Mouse (Mus musculus) erythroblast, embryonic 14.5 days (primary cell): ENCODE data around the gene Taf1.

Source experiments
- GATA1 ChIP-seq: IDR thresholded peaks from 2 replicates; pipeline ENCODE4 v1.6.1; 2012; ENCODE audit warnings: low read length, inconsistent platforms, mixed read lengths
- TAL1 ChIP-seq: IDR thresholded peaks from 3 replicates; pipeline ENCODE4 v1.6.1; 2012; ENCODE audit warnings: low read length, inconsistent platforms, mixed read lengths

DNA sequence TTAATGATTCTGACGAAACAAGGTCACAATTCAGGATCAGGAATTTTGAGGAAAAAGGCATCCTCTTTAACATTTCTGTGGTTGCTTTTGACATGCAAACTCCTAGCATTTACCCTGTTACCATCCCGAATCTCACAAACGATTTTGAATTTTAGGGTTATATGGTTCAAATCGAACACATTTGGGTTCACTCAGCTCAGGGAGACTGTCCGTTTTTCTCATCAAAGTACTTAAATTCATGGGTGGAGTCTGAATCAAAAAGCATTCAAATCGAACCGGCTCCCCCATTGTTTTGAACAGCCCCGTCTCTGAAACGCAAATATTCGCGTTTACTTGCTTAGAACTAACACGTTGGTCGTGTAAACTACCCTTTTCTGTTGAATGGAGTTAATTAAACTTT lies 106.8 kb downstream of the Taf1 start:
- TF ChIP-seq GATA1 (no peak), TAL1 (no peak)
